Mouse (Mus musculus): ENCODE measurements around the gene Itgbl1.
"Not testable (repeated sequence)": the region's sequence is repeated elsewhere in the genome, so short reads cannot be mapped to it uniquely, and the experiment has no call there.

The Itgbl1 gene

GRCm38 (mm10) chr14:123659921-123660385 is at the start of gene Itgbl1:
Itgbl1 (plus strand) TSS chr14:123659971.
- peak; percentile 29 for DNase-seq (ENCODE audit: low spot score)

- DNase-seq (ENCODE audit: low spot score), result no peak
Measured at GRCm38 (mm10) chr14:123622969-123623368, 36.8 kb upstream of the Itgbl1 start.

DNA sequence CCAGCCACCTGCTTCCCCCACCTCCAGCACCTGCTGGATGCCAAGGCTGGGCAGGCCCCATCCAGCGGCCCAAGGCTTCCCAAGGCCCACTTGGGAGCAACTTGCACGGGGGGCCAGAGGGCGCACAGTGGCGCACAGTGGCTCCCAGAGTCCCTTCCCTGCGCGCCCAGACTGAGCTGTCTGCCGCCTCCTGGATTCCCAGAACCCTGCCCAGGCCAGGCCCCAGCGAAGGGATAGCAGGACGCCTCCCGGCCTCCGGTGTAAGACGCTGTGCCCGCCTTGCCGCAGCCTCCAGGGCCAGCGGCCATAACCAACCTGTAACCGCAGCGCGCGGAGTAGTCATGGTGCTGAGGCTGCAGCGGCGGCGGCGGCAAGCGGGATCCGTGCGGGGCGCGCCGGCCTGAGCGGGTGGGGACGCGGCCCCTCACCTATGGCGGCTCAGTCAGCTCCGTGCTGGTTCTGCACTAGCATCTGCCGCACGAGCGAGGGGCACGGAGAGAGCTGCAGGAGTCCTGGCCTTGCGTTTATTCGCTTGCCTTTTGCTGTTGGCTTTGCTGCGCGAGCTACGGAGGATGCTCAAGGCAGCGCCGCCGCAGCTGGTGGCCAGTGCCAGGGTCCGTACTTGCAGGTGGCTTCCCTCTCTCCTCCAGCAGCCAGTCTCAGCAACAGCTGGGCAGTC is 33.1 kb upstream of the Itgbl1 start, which contains the start of gene Nalcn:
Gene Nalcn, minus strand, starts transcription at position 644 of the 679 bp plus-strand sequence.
- DNase-seq (ENCODE audit: low spot score), result peak; percentile 26

DNA sequence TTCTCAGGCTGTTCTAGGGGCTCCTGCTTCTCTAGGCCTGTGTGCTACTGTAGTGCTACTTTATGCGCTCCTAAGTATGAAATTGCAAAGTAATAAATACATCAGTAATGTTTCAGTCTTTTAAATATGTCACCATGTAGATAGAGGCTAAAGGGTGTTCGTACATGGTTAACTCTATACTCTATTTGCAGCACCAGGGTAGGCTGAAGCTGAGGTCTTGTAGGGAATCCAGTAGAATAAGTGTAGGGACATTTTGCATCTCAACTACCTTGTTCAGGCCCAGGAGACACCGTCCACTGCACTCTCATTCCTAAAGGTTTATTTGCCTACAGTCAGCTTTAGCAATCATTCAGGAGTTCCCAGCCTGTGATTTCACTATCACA is 32.6 kb upstream of the Itgbl1 start:
- DNase-seq (ENCODE audit: low spot score), result no peak

DNA sequence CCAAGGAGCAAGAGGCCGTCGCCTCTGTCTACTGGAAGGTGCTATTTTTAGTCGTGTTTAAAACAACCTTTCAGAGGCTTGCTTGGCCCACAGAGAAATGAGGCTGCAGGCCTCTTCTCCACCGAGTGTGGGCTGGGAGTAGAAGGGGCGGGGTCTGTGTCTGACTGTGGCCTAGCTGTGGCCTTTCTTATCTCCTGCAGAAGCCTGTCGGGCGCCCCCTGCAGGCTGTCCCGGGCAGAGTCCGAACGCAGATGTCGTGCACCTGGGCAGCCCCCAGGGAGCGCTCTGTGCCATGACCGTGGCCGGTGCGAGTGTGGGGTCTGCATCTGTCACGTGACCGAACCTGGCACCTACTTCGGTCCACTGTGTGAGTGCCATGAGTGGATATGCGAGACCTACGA is 1.3 kb downstream of the Itgbl1 start:
- peak; percentile 22 for DNase-seq (ENCODE audit: low spot score)

GRCm38 (mm10) chr14:123662386-123662785 is 2.6 kb downstream of the Itgbl1 start:
- DNase-seq (ENCODE audit: low spot score), result no peak

DNA sequence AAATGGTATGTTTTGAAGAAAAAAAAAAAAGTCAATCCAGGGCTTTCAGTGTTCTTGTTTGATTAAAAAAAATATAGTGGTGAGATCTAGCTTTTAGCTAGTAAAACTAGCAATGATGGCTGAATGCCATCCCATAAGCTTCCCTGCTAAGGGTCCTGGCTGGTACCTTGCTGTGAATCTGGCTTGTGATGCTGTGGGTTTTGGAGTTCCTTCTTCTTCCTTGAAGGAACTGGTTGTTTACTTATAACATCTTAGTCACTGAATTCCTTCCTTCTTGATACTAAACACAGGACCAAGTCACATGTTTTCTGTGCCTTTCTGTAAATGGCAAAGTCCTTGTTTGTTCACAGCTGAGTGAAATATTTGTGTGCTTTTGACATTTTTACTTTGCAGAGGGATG is 3.4 kb downstream of the Itgbl1 start:
- DNase-seq (ENCODE audit: low spot score), result no peak

DNA sequence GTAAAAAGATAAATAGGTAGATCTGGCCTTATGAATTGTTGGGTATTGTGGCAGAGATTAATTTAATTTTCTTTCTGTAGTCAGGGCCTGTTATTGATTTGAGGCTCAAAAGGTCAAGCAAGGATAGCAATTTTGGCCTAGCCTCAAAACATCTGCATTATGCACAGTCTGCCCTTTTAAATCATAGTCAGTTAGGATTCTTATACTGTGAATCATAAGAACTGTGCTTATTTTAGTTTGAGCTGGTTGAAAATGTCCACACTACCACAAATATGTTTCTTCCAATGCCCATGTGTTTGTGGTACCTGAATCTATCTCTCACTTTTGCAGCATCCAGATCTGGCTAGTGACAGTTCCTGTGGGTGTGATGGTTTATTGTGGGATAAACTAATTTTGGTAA is 4.7 kb downstream of the Itgbl1 start:
- peak; percentile 2 for DNase-seq (ENCODE audit: low spot score)

- not testable (repeated sequence) for DNase-seq (ENCODE audit: low spot score)
Measured at GRCm38 (mm10) chr14:123671076-123671475, 11.3 kb downstream of the Itgbl1 start.

DNA sequence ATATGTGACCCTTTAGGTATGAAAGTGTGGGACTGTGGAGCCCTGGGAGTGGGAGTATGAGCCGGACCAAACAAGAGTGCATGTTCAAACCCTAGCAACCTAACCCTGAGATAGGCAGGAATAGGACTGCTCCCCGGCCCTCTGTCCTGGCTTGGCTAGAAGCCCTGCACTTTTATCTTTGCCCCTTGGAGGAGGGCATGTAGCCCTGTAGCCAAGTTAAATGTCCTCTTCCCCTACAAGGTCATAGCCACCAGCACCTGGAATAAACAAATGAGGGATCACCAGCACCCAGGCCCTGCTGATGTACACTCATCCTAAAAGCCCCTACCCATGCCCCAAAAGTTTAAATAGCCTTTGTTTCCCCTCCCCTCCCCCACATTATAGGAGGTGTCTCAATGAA is 18.3 kb downstream of the Itgbl1 start:
- DNase-seq (ENCODE audit: low spot score), result no peak

DNA sequence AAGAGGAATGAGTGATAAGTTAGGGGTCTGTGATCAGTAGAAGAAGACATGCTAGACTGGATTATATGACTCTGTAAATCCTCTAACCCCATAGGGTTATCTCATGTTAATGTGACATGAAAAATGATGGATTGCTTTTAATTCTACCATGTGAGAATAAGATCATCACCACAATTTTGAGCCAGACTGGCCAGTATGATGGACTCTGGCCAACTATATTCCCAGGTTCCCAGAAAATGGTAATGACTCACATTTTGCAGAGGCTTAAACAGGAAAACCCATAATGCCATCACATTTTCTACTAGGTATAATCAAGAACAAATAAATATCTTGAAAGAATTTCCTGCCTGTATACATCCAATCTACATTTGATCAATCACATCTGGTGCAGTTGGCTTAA is 55.0 kb downstream of the Itgbl1 start:
- no peak for DNase-seq (ENCODE audit: low spot score)

DNA sequence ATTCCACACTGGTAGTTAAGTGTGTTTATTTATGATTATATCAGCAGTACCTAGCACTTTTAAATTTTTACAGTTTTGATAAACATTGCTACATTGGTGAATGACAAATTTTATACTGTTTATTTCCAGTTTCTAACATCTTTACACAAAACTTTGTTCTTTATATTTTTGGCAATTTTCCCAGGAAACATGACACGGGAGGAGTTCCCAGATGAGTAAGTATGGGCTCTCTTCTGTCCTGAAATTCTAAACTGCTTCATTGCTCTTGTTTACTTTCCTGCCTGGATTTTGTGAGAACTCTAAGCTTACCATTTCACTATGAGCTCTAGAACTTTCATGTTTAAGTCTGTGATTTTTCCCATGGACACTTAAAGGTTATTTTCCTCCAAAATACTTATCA is 82.3 kb downstream of the Itgbl1 start:
- no peak for DNase-seq (ENCODE audit: low spot score)

DNA sequence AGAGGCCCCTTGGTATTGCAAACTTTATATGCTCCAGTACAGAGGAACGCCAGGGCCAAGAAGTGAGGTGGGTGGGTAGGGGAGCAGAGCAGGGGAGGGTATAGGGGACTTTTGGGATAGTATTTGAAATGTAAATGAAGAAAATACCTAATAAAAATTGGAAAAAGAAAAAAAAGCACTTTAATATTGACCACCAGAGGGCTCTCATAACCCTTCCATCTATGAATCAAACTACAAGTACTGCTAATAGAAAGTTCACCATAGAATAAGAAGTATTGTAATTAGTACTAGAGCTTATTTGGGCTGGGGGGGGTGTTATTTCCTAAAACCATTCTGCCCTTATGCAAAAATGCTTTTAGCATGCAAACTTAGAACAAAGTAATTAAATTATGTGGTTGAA is 91.2 kb downstream of the Itgbl1 start:
- DNase-seq (ENCODE audit: low spot score), result no peak

- DNase-seq (ENCODE audit: low spot score), result no peak
Measured at GRCm38 (mm10) chr14:123759534-123759933, 99.8 kb downstream of the Itgbl1 start.

GRCm38 (mm10) chr14:123760079-123760478 is 100.3 kb downstream of the Itgbl1 start:
- peak; percentile 3 for DNase-seq (ENCODE audit: low spot score)

DNA sequence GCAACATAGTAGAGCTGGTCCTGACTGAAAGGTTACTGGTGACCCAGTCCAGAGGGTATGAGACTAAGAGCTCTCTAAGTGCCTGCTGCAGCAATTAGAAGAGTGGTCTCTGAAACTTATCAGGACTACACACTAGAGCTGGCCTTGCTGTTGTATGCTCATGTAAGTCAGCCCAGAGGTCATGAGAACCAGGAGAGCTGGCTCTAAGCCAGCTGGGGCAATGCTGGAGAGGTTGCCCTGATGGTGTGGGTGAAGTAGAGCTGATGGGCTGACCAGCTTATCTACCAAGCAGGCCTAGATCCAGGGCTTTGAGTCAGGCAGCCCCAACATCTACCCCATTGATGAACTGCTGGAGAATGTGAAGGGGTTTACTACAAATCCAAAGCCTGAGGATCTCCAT is 142.0 kb downstream of the Itgbl1 start:
- DNase-seq (ENCODE audit: low spot score), result no peak

DNA sequence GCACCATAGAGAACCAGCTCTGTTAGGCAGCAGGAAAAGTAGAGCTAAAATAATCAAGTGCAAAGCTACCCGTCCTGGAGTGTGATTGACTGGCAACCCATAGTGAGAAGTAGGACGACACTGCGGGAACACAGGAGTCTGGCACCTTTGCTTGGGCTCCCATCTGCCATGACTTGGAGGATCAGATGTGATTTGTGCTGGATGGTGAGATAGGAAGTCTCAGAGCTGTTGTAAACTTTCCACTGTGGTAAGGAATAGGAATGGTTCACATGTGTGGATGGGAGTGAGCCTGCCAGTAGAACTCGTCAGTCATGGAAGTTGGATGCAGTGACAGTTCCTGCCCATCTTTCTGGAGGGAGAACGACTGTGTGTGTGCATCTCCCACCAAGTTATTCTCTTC is 177.9 kb downstream of the Itgbl1 start:
- DNase-seq (ENCODE audit: low spot score), result no peak

DNA sequence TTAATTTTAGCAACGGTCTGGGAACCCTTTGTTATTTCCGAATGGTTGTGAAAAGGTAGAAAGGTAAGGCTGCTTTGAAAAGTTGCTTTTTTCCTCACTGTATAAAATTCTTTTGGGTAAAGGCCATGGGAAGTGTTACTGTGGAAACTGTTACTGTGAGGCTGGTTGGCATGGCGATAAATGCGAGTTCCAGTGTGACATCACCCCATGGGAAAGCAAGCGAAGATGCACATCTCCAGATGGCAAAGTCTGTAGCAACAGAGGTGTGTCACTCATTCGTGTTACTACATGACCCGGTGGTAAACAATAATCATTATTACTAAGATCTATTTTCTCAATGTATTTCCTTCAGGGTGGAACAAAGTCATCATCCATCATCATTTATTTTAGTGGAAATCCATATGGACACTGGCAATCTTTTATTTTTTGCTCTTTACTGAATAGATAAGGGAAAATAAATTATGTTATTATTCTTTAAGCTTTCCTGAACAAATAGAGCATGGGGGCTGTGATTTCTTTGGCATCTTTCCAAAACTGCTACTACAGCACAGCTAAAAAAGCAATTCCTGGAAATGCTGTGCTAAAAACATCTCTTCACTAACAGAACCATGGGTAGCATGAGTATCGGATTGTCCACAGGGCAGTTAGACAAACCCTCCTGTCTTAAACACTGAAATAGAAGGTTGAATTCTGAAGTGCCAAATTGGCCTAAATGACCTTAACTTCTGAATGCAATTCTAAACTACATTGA is 184.1 kb downstream of the Itgbl1 start:
- DNase-seq (ENCODE audit: low spot score), result no peak

GRCm38 (mm10) chr14:123864531-123864930 is 204.8 kb downstream of the Itgbl1 start:
- DNase-seq (ENCODE audit: low spot score), result no peak

GRCm38 (mm10) chr14:123865779-123866726 is 206.3 kb downstream of the Itgbl1 start:
- no peak for DNase-seq (ENCODE audit: low spot score)

GRCm38 (mm10) chr14:123927903-123928302 is 268.1 kb downstream of the Itgbl1 start:
- DNase-seq (ENCODE audit: low spot score), result no peak

- no peak for DNase-seq (ENCODE audit: low spot score)
Measured at GRCm38 (mm10) chr14:123966531-123966930, 306.8 kb downstream of the Itgbl1 start.
